Mouse (Mus musculus) sigmoid colon, adult 10 weeks (tissue): Measurements from ENCODE around the gene Ahnak. TPM values are rescaled to one million over a fixed set of nuclear protein-coding genes. Genes with fewer than 3 reads are reported as not detected.

ENCODE experiments used
- polyA plus RNA-seq: library from polyadenylated mRNA; stranded (reverse); fragments of 350-450 nt; fragmentation: Illumina TruSeq; extraction: RNeasy Lipid Tissue Mini Kit (QIAGEN cat#74804); gene quantifications from one replicate; pipeline ENCODE4 v1.2.3, GENCODE M21; 2014; ENCODE audit warnings: low read depth, low replicate concordance

Ahnak gene
- polyA plus RNA-seq, result 158 TPM

DNA sequence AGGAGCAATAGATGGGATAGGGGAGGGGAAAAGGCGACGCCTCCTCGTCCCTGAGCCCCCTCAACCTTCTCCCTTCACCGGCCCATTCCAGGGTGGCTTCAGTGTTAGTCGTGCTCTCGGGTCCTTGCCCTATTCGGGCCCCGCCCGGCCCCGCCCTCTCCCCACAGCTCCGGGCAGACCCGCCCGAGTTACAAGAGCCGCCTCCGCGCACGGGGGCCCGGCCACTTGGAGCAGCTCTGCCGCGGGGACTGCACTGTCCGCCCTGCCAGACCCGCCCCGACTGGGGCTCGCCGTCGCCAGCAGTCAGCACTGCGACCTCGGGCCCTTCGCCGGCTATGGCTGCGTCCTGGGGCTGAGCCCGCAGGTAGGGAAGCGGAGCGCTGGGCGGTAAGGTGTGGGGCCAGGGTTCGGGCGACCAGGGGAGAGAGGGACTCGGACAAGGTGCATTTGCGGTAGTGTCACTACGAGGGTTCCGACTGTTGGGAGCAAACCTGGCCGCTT, at the start of gene Ahnak:
Ahnak (plus strand) TSS at position 219 of the 501 bp plus-strand sequence.

DNA sequence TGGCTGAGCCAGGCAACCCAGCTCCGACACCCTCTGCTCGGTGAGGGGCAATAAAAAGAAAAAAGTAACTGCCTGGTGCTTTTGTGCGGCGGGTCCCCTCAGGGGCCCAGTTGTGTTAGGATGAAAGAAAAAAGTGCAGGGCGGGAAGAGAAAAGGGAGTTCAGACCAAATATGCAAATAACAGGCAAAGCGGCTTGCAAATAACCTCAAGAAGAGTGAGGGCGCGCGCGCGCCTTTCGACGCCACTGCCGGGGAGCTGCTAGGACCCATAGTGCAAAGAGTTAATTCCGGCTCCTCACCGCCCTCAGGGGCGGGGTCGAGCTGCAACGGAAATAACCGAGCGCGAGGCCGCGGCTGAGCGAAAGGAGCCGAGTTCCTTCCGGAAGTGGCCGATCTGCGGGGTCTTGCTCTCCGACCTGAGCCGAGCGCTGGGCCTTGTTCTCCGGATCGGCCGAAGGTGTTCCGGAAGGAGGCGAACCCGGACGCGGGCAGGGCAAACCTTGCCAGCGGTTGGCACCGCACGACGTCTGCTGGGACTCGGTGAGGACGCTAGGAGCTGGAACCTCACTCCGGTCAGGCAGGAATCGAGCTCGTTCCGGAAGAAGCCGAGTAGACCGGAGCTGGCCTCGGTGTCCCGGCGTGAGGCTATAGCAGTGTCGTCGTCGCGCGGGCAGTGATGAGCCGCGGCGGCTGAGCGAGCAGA, 47.4 kb upstream of the Ahnak start, which contains the start of gene Mta2:
Mta2 (plus strand) TSS at position 361 of the 703 bp plus-strand sequence.

DNA sequence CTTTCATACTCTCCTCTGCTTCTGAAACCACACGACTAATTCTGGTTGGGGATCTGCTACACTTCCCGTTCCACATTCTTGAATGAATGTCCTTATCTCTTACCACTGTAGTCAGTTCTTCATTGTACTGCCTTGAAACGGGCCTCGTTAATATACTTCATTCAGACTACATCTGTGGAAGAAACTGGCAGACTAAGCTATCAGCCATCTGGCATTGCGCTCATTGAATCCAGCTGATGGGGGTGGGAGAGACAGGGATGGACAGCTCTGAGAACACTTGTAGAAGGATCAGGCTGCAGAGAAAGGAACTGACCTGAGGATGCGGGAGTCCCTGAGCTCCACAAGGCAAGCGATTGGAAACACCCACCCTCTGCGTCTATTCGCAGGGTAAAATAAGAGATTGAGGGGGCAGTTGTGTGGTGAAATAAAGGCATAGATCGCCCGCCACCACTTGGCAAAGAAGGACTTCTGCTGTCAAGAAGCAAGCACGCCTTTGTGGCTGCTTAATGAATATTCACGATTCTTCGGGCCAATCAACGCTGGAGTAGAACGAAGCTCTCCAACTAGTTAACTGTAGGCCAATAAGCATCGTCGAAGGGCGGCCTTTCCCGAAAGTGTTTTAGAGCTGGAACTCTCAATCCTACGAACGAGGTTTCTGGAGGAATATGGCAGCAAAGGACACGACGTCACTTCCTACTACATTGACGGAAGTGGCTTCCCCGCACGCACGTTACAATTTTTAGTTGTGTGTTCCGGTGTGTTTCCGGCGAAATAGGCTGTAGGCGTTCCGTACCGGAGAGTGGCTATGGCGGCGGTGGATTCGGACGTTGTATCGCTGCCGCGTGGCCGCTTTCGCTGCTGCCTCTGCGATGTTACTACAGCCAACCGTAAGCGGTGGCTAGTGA, 35.7 kb upstream of the Ahnak start, which contains the start of gene Tut1:
Tut1 (plus strand) TSS at position 713 of the 905 bp plus-strand sequence.

DNA sequence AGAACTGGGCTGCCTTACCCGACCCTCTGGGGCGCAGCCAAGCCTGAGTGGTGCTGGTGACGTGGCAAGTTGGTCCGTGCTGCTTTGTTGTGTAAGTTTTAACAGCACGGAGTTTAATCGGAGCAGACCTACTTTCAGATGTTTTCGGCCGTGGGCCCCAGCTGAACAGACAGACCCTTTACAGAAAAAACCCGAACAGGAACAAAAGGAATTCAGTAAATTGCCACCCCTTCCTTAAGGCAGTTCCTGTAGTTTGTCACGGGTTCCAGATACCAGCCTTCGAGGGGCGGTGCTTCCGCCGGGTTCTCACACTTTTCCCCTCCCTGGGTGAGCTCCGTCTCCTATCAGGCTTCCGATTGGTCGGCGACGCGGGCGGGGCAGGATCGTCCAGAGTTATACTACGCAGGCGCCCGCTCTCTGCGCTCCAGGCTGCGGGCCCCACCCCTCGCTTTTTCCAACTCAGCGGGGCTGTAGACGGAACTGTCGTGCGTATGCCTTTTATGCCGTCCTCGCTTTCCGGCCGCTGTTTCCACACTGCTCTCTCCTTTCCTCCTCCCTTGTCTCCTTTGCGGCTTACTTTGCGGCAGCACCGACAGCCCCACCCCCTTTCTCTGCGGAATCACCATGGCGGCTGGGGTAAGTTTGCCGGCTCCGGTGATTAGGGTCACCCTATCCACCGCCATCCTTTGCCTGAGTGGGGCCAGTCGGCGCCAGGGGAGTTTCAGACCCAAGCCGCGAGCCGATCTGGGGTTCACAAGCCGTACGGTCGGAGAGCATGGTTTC, 22.3 kb upstream of the Ahnak start, which contains the start of gene Eef1g:
Eef1g (plus strand) TSS at position 452 of the 783 bp plus-strand sequence.

DNA sequence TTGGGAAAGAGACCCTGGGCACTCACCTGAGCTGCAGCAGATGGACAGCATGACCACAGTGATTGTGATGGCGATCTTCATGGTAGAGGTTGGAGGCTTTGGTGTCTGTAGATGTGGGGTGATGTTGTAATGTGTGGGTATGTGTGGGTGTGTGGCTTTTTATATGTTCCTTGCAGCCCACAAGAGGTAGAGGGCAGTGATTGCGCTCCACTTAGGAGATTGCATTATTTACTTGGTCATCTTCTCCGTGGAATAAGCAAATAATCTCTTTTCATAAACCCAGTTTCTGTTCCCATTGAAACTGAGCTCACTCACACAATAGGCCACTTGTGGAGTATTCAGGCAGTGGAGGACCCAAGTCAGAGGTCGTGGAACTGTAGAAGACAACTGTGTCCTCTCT, 98.7 kb downstream of the Ahnak start, which contains the start of gene Scgb1a1:
Scgb1a1 (minus strand) TSS at position 138 of the 400 bp plus-strand sequence.

Other genes with a start within 250 kb of the Ahnak start
- not detected for gene 1700092M07Rik, start 248.6 kb upstream of the Ahnak start, polyA plus RNA-seq
- gene Stx5a, start 247.9 kb upstream of the Ahnak start, polyA plus RNA-seq, result 112 TPM
- gene Nxf1, start 232.2 kb upstream of the Ahnak start, polyA plus RNA-seq, result 92.5 TPM
- 17.2 TPM for gene Tmem223, start 218.3 kb upstream of the Ahnak start, polyA plus RNA-seq
- 30.6 TPM for gene Tmem179b, start 214.8 kb upstream of the Ahnak start, polyA plus RNA-seq
- gene Taf6l, start 202.9 kb upstream of the Ahnak start, polyA plus RNA-seq, result not detected
- 35.0 TPM for gene Polr2g, start 190.7 kb upstream of the Ahnak start, polyA plus RNA-seq
- gene Zbtb3, start 186.7 kb upstream of the Ahnak start, polyA plus RNA-seq, result not detected
- gene Ttc9c, start 170.0 kb upstream of the Ahnak start, polyA plus RNA-seq, result 112 TPM
- gene Hnrnpul2, start 169.3 kb upstream of the Ahnak start, polyA plus RNA-seq, result 195 TPM
- not detected for gene AC129217.1, start 159.5 kb upstream of the Ahnak start, polyA plus RNA-seq
- gene Bscl2, start 151.8 kb upstream of the Ahnak start, polyA plus RNA-seq, result 8.5 TPM
- gene Gng3, start 150.1 kb upstream of the Ahnak start, polyA plus RNA-seq, result 0.69 TPM
- gene Lrrn4cl, start 138.5 kb upstream of the Ahnak start, polyA plus RNA-seq, result 3.7 TPM
- gene Ubxn1, start 117.8 kb upstream of the Ahnak start, polyA plus RNA-seq, result 17.3 TPM
- 2.2 TPM for gene Uqcc3, start 108.4 kb upstream of the Ahnak start, polyA plus RNA-seq
- 37.9 TPM for gene Lbhd1, start 105.6 kb upstream of the Ahnak start, polyA plus RNA-seq
- not detected for gene Gm49403, start 105.4 kb upstream of the Ahnak start, polyA plus RNA-seq
- gene 1810009A15Rik, start 100.4 kb upstream of the Ahnak start, polyA plus RNA-seq, result 12.0 TPM
- gene Gm49416, start 100.4 kb upstream of the Ahnak start, polyA plus RNA-seq, result not detected
- gene Ints5, start 96.3 kb upstream of the Ahnak start, polyA plus RNA-seq, result 0.44 TPM
- gene Ganab, start 91.2 kb upstream of the Ahnak start, polyA plus RNA-seq, result 76.6 TPM
- gene B3gat3, start 68.9 kb upstream of the Ahnak start, polyA plus RNA-seq, result 28.4 TPM
- not detected for gene Rom1, start 59.9 kb upstream of the Ahnak start, polyA plus RNA-seq
- gene Eml3, start 59.7 kb upstream of the Ahnak start, polyA plus RNA-seq, result 5.4 TPM
- gene Mta2, start 47.4 kb upstream of the Ahnak start, polyA plus RNA-seq, result 73.4 TPM
- gene Tut1, start 35.4 kb upstream of the Ahnak start, polyA plus RNA-seq, result 2.4 TPM
- 81.4 TPM for gene Eef1g, start 22.2 kb upstream of the Ahnak start, polyA plus RNA-seq
- gene Scgb1a1, start 98.7 kb downstream of the Ahnak start, polyA plus RNA-seq, result not detected
- gene Asrgl1, start 146.4 kb downstream of the Ahnak start, polyA plus RNA-seq, result 3.9 TPM